Mouse (Mus musculus): Measurements from ENCODE around the gene Cnot2. TPM values are rescaled to one million over a fixed set of nuclear protein-coding genes. Genes with fewer than 3 reads are reported as not detected.

The Cnot2 gene
- total RNA-seq, 2 experiments from 2014 or later = 39.9 to 43.9 TPM

GRCm38 (mm10) chr10:116446040-116446439 lies 135.3 kb downstream of the Cnot2 start:
- DNase-seq (ENCODE audit: low spot score) = no peak
- intact Hi-C loops (cut with DNase I) = no loop called here

DNA sequence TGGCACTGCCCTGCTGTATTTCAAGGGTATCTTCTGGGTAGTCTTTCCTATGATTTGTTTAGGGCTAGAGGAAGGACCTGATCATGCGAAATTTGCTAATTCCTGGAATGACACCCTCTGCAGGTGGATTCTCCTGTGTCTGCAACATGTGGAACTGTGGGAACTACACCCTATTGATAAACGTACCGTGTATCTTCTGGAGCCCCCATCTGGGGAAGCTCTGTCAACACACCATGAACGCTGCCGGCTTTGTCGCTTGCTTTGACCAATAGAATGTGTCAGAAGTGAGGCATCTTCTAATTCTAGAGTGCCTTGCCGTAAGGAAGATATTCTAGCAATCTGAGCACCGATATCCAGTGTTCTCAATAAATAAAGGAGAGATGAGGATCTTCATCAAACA lies 136.5 kb downstream of the Cnot2 start:
- intact Hi-C loops (cut with DNase I) = no loop called here
- DNase-seq (ENCODE audit: low spot score) = no peak

DNA sequence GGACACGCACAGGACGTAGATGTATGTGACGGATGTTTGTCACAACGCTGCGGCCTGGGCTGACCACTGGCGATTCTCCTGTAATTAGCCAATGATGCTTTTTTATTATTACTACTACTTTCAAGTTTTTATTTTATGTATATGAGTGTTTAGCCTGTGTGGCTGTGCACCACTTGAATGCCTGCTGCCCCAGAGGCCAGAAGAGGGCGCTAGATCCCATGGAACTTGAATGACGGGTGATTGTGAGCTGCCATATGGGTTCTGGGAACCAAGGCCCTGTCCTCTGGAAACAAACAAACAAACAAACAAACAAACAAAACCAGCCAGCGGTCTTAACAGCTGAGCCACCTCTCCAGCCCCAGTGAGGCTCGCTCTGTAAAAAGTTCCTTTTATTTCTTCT lies 136.9 kb downstream of the Cnot2 start:
- no peak for DNase-seq (ENCODE audit: low spot score)
- intact Hi-C loops (cut with DNase I) = no loop called here

DNA sequence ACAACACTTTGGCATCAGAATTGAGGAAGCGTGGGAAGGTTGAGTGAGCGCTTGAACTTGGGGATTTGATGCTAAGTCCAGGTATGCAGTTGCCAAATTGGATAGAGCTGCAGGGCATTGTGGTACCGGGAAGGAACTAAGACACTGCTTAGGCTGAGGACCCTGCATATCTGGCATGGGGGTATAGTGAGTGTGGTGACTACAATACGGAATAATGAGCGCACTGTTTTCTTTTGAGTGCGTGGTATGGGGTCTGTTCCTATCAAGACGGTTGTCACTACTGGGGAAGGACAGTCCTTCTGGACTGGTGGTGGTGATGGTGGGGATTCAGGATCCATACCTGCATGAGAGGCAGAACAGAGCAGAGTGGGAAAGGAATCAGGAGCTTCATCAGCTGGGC lies 140.4 kb downstream of the Cnot2 start:
- intact Hi-C loops (cut with DNase I) = no loop called here
- no peak for DNase-seq (ENCODE audit: low spot score)

DNA sequence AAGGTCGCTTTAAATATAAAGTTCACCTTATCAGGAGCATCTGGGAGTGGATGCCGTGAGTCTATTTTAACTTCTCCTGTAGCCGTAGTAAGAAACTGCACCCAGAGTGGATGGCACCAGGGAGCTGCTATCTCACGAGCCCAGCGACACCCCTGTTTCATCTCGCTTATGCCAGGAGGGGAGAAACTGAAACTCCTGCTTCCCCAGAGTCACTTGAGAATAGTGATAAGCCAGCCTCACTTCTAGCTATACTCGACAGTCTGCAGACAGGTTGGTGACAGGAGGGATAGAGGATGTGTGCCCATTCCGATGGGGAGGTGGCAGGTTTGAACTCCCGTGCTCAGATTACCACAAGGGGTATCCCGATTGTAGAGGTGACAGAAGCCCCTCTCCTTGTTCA lies 141.2 kb downstream of the Cnot2 start:
- DNase-seq (ENCODE audit: low spot score) = no peak
- intact Hi-C loops (cut with DNase I) = no loop called here

DNA sequence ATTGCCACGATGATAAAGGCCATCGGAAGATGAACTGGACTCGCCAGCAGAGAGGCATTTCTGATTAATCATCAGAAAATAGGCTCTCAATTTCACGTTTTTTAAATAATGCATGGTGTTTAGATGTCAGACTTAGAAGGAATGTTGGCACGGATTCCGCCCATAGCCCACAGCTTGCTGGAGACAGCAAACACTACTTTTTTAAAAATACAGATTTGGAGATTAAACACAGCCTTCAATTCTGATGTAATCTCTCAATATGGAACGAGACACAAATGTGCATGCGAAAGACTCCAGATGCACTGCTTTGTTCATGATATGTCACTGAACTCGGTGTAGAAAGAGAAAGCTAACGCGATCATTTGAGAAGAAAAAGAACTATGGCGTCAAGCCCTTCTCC lies 145.9 kb downstream of the Cnot2 start:
- DNase-seq (ENCODE audit: low spot score) = no peak
- intact Hi-C loops (cut with DNase I) = no loop called here

Small RNAs within 50 kb of the gene (microRNA-seq; reads per million reads assigned to microRNA genes)
- not detected for gene Gm25190

Other genes starting within 250 kb of the Cnot2 start
- gene Kcnmb4, start 107.6 kb downstream of the Cnot2 start, total RNA-seq (2021) = under 1 TPM; 0.29 to 0.67 TPM

Measured in heart, postnatal 25 days (tissue).